Mouse (Mus musculus) heart, adult 11 months (tissue): ENCODE results near the gene Gm11634.

Source experiments
- DNase-seq: peaks from one replicate; pipeline ENCODE4 v3.0.0; 2022

Gene Gm11634

DNA sequence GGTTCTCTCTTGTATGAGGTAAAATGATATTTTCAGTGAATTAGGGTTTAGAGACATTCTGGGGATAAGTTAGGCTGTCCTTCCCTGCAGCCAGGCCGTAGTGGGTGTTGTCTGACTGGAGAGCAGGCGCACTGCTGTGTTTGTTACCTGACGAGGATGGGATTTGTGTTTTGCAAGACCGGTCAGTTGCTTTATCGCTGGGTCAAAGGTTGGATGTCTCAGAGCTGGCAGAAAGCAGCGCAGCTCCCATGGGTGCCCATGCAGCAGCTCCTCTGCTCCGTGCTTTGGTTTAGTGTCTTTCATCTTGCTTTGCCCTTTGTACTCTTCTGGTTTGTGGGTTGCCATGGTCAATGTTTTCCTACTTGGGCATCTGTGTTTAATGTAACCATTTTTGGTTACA lies 42.5 kb downstream of the Gm11634 start:
- no peak for DNase-seq

DNA sequence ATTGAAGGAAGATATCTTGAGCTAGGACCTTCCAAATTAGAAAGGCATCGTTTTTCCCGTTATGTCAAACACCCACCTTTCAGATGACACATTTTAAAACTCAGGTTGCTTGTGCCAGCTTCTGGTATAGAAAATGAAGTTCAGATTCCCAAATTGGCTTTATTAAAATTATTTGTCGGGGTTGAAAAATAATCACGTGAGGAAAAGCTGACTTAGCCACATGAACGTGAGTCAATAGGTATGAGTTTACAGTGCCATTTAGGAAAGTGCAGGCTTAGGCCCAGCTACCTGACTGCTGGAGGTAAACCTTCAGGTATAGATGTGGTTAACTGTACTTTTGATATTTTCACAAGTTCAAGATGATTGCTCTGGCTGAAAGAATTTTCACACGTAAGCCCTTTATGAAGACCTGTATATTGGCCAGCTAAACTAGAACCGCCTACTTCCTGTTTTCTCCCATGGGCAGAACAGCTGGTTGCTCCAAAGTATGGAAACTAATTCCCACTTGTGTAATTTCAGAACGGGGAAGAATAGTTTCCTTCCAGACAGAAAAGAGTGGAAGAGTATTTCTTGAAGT lies 45.6 kb downstream of the Gm11634 start:
- peak; percentile 87 for DNase-seq

DNA sequence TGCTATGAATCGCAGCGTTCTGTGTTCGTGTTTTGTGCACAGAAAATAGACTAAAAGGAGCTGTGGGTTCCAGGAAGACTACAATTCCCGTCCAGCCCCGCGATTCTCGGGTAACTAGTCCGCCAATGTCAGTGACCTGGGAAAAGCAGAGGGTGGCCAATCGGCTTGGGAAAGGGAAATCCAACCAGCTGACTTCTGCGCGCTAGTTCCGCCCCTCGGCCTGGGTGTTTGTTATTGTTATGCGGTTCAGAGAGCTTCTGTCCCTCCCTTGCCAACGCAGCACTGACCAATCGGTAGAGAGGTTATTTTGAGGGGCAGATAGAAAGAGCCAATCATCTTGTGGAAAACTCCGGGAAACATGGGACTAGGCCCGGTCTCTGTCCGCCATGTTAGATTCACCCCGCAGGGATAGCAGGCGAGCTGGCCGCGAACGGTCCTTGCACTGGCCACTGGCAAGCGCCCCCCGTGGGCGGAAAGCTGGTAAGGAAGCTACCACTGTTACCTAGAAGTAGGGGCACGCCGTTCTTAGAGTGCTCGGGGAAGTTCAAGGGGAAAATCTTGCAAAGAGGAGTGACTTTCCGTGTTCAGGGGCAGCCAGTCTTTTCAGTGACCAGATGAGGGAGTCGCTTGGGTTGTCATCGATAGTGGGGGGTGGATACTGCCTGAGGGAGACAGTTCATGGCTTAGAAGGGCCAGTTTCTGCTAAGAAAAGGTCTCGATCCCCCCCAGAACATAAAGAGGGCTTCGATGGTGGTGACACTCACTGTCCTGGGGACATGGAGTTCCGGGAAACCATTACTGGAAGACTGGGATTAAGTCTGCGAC lies 46.4 kb downstream of the Gm11634 start:
- peak; percentile 100 for DNase-seq

DNA sequence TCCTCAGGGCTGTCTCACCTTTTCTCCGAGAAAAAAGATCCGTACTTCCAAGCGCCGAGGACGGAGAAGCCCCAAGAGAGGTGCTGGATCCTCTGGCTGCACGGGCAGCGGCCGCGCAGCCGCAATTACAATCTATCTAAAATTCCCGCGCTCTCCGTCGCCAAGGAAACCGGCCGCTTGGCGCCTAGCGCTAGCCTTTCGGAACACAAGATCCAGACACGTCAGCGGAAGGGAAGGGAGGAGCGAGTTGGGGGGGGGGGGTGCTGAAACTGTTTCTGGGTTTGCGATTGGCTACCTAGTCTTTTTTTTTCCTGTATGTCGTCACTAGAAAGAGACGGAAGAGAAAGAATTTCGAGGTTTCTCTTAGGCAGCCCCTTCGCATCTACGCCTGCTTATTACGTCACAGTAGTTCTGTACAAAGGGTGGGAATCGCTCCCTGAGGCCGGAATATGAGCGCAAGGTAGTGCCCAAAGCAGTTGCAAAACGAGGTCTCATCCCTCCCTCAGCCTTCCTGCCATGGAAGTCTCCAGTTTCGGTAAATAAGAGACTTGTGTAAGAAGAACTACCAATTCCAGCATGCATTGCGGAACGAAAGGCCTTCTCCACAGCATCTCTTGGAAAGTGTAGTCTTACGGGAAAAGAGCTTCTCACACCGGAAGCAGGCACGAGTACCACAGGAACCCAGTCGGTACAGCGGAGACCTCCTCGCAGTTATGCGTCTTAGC lies 47.1 kb downstream of the Gm11634 start, which contains the start of the genes Brca1 and Nbr1:
Brca1 (minus strand) TSS at position 205 of the 725 bp plus-strand sequence.
Nbr1 (plus strand) TSS at position 399 of the 725 bp plus-strand sequence.
- peak; percentile 99 for DNase-seq

DNA sequence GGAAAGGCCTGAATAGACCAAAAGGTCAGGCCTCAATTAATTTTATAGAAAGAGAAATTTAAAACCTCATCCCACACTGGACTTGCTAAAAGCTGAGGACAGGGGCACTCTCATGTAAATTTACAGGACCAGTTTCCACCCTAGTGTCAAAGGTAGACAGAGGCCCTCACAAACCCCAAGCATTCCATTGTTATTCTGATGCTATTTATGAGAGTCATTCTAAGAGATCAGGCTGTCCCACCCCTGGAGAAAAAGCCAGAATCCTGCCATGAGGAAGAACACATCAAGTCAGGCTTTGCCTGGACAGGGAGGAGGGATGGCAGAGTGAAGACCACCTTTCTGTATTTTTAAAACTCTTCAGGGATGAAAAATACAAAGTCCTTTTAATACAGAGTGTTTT lies 50.5 kb downstream of the Gm11634 start:
- DNase-seq = no peak

DNA sequence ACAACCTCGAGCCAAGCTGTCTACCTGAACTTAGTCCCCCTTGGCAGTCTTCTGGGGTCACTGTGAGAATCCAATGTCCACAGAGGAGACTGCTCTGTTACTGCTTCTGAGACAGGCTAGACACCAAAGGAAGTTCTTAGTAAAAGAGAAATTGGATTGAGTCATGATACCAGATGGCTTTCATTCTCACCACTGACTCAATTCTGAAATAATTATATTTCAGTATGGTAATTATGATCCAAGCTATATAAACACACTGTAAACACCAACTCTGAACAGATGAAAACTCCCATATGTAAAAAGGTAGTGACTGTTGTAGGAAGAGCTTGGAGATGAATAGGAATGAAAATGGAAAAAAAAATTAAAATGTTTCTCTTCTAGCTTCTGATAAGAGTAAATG lies 54.9 kb downstream of the Gm11634 start:
- no peak for DNase-seq
